Mouse (Mus musculus) forebrain, postnatal 0 days (tissue): ENCODE results near the gene Ttyh2. TPM values are rescaled to one million over a fixed set of nuclear protein-coding genes. Genes with fewer than 3 reads are reported as not detected.
"Not testable (repeated sequence)": the region's sequence is repeated elsewhere in the genome, so short reads cannot be mapped to it uniquely, and the experiment has no call there.

Experiments
- ATAC-seq: fragments of 200-750 bp; cut with Nextera tagmentation; 2 replicates; pipeline ENCODE4 v1.8.0; 2017; ENCODE audit warnings: mild to moderate bottlenecking, moderate library complexity
- DNase-seq: peaks from one replicate; pipeline ENCODE4 v3.0.0-alpha.2; 2015
- H3K27ac ChIP-seq: fragments of 300-500 bp; sonication (generic); 2 replicates; pipeline ENCODE4 v1.5.1; 2014; ENCODE audit warnings: low read depth, mild to moderate bottlenecking, antibody characterized with exemption, low read length, moderate library complexity, mixed read lengths
- H3K27me3 ChIP-seq: fragments of 300-500 bp; sonication (generic); 2 replicates; pipeline ENCODE4 v1.6.1; 2014; ENCODE audit warnings: mild to moderate bottlenecking, low read length, mixed read lengths; ENCODE audit not compliant: insufficient read depth
- H3K36me3 ChIP-seq: fragments of 300-500 bp; sonication (generic); 2 replicates; pipeline ENCODE4 v1.6.1; 2014; ENCODE audit warnings: mild to moderate bottlenecking, moderate library complexity; ENCODE audit not compliant: insufficient read depth
- H3K4me1 ChIP-seq: fragments of 300-500 bp; sonication (generic); 2 replicates; pipeline ENCODE4 v1.6.1; 2014; ENCODE audit warnings: antibody characterized with exemption; ENCODE audit not compliant: insufficient read depth
- H3K4me2 ChIP-seq: fragments of 300-500 bp; sonication (generic); 2 replicates; pipeline ENCODE4 v1.6.1; 2014; ENCODE audit warnings: low read depth, mild to moderate bottlenecking, moderate library complexity
- H3K4me3 ChIP-seq: fragments of 300-500 bp; sonication (generic); 2 replicates; pipeline ENCODE4 v1.5.1; 2014; ENCODE audit warnings: low read depth, low read length, mixed read lengths
- H3K9ac ChIP-seq: fragments of 300-500 bp; sonication (generic); 2 replicates; pipeline ENCODE4 v1.6.1; 2014; ENCODE audit warnings: mild to moderate bottlenecking
- H3K9me3 ChIP-seq: fragments of 300-500 bp; sonication (generic); 2 replicates; pipeline ENCODE4 v1.6.1; 2016; ENCODE audit warnings: low read length
- CTCF ChIP-seq: sonication (generic); IDR thresholded peaks from 2 replicates; pipeline ENCODE4 v1.5.1; 2016; ENCODE audit warnings: antibody characterized with exemption, control low read depth, low read depth
- WGBS: fragments of 180-500 bp; shearing (Covaris S2); extraction: QIAGEN DNeasy Blood & Tissue Kit; methylation state at CpG from one replicate; pipeline ENCODE4 v1.1.7; 2014; 5-methylcytosine and 5-hydroxymethylcytosine counted together
- polyA plus RNA-seq: library from polyadenylated mRNA; unstranded; fragments of >200 nt; fragmentation: Nextera tagmentation; extraction: Ambion mirVana; gene quantifications from 2 replicates; pipeline ENCODE4 v1.2.1, GENCODE M21; 2015
- total RNA-seq: library from RNA; depleted of rRNA; stranded (reverse); fragments of >200 nt; gene quantifications from 2 replicates; pipeline ENCODE4 v1.2.3, GENCODE M21; 2014

Ttyh2 gene
- total and polyA plus RNA-seq, 2 experiments from 2014 or later: 26.4 to 29.9 TPM

DNA sequence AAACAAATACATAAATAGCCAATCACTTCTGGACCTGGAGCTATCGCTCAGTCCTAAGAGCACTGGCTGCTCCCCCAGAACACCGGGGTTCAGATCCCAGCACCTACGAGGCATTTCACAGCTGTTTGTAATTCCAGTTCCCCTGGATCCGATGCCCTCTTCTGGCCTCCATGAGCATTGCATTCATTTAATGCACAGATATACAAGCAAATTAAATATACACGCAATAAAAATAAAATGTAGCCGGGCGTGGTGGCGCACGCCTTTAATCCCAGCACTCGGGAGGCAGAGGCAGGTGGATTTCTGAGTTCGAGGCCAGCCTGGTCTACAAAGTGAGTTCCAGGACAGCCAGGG is 7.3 kb upstream of the Ttyh2 start:
- DNase-seq: peak; percentile 35
- not testable (repeated sequence) for H3K4me1 ChIP-seq, H3K4me3 ChIP-seq, H3K9ac ChIP-seq, H3K9me3 ChIP-seq, H3K27me3 ChIP-seq, ATAC-seq, H3K4me2 ChIP-seq, H3K27ac ChIP-seq
- WGBS: 27% methylated on average over 11 of the region's 11 CpGs
- TF ChIP-seq CTCF: peak; percentile 33; the same call in 1 of the 2 replicates
- H3K36me3 ChIP-seq: peaks cover 28% of the 10 kb centered on the region

DNA sequence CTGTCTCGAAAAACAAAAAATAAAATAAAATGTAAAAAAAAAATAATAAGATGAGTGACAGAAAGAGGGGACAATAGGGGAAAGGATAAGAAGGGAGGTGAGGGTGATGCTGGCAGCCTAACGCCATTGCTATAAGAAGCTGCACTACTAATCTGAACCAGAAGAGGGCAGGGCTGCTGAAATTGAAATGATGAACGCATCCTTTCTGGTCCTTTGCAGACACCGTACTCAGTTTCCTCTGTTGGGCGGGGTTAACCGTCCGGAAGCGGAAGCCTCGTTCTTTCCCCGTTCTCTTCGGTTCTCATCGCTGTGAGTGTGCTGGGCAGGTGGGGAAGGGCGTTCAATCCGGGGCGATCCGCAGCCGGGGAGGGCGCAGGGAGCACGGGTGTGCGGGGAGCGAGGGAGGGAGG is 6.9 kb upstream of the Ttyh2 start, which contains the start of gene Rpl38:
Gene Rpl38, plus strand, starts transcription at position 224 of the 410 bp plus-strand sequence.
- ATAC-seq (peak; percentile 93), DNase-seq (peak; percentile 97)
- 0 out of 2 replicates have a peak, but pooled peaks cover 3% of the 10 kb centered on the region for H3K27me3 ChIP-seq
- 2% methylated on average over 18 of the region's 21 CpGs for WGBS
- H3K4me2 ChIP-seq: peak within 1 kb of the TSS; percentile 74
- peak within 1 kb of the TSS; percentile 96 for H3K27ac ChIP-seq
- H3K36me3 ChIP-seq: peaks cover 32% of the 10 kb centered on the region
- no peaks in the 10 kb centered on the region for H3K9me3 ChIP-seq
- H3K4me1 ChIP-seq: peaks cover 9% of the 10 kb centered on the region
- TF ChIP-seq CTCF: peak; percentile 87
- H3K9ac ChIP-seq: peak within 1 kb of the TSS; percentile 96
- peak within 1 kb of the TSS; percentile 80 for H3K4me3 ChIP-seq

DNA sequence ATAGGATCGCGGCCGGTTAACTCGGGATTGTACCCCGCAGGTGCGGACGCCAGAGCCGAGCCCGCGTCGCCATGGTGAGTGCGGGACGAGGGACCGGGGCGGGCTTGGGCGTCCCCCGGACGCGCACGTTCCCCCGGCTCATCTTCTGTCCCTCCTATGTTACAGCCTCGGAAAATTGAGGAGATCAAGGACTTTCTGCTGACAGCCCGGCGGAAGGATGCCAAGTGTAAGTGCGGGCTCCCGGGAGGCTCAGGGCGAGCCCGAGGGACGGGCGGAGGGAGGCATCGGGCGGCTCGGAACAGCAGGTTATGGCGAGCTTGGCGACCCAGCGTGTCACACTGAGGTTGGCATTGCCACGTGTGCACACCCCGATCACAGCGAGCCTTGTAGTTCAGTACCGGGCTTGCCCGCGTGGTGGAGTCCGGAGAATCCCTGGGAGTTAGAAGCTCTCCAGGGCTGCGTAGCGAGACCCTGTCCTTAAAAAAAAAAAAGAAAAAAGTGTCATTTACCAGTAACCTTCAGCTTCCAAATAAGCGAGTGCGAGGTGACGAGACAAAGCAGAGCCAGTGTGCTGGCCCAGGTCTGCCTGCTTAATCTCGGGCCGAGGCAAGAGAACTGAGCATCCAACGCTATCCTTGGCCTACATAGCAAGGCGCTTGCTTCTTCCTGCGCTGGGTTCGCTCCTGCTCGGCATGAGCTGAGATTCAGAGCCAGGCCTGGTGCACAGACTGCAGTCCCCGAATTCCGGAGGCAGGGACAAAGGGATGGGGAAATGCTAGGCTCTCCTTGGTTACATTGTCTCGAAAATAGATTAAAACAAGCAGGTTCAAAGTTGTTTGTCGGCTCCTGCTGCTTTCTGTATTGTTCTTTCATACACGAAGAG is 6.2 kb upstream of the Ttyh2 start:
- peak; percentile 71 for TF ChIP-seq CTCF
- peak overlapping the region; percentile 80 for H3K4me3 ChIP-seq
- peaks cover 9% of the 10 kb centered on the region for H3K4me1 ChIP-seq
- peak overlapping the region; percentile 96 for H3K27ac ChIP-seq
- ATAC-seq (peak; percentile 92), DNase-seq (peak; percentile 90)
- H3K9me3 ChIP-seq: no peaks in the 10 kb centered on the region
- 0 out of 2 replicates have a peak, but pooled peaks cover 3% of the 10 kb centered on the region for H3K27me3 ChIP-seq
- H3K4me2 ChIP-seq: peak overlapping the region; percentile 74
- H3K9ac ChIP-seq: peak overlapping the region; percentile 96
- peaks cover 38% of the 10 kb centered on the region for H3K36me3 ChIP-seq
- 2% methylated on average over 60 of the region's 60 CpGs for WGBS

DNA sequence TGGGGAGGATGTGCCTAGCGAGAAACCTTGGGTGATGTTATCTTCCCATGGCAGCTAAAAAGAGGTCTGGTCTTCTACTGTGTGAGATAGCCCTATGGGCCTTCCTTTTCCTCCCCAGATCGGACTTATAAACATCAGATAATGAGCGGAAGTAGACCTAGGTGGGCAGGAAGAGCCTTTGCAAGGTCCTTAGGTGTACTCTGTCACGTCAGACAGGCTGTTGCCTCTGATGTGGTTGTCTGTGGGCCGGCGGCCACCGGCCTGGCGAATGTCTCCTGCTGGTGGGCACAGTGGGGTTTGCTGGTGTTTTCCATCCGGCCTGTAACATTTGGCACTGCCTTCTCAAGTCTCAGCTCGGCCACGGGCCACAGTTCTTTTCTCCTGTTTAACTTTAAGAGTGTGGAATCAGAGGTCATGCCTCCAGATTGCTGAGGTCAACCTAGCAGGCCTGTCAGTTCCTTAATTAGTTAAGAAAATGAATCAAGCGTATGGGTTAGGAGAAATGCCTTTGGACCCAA is 5.5 kb upstream of the Ttyh2 start:
- 0 out of 2 replicates have a peak, but pooled peaks cover 3% of the 10 kb centered on the region for H3K27me3 ChIP-seq
- peak overlapping the region; percentile 96 for H3K9ac ChIP-seq
- peak overlapping the region; percentile 96 for H3K27ac ChIP-seq
- H3K4me3 ChIP-seq: peak overlapping the region; percentile 80
- DNase-seq: no peak
- H3K4me2 ChIP-seq: peak overlapping the region; percentile 74
- ATAC-seq: no peak
- WGBS: 22% methylated on average over 12 of the region's 12 CpGs
- H3K4me1 ChIP-seq: peaks cover 9% of the 10 kb centered on the region
- no peaks in the 10 kb centered on the region for H3K9me3 ChIP-seq
- peaks cover 44% of the 10 kb centered on the region for H3K36me3 ChIP-seq
- TF ChIP-seq CTCF: no peak

DNA sequence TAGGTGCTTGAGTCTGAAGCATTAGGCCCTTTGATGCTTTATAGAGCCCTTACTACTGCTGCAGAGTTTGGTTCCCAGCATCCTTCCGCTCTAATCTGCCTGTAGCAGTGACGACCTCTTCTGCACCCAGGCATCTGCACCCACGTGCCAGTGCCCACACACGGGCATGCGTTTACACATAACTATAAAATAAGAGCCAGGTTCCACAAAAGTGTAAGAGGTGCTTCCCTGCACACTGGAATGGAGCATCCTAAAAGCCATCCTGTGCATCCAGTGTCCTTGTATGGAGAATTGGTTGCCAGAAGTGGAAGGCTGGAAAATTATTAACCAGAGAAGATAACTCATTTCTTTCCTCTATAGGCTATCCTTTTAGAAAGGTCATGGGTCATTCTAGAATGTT is 4.1 kb upstream of the Ttyh2 start:
- Histone ChIP-seq H3K36me3 (peaks cover 44% of the 10 kb centered on the region), H3K9ac (no peak overlapping the region), H3K4me1 (peaks cover 9% of the 10 kb centered on the region), H3K4me2 (no peak overlapping the region), H3K27me3 (0 out of 2 replicates have a peak, but pooled peaks cover 1% of the 10 kb centered on the region), H3K9me3 (no peaks in the 10 kb centered on the region), H3K27ac (no peak overlapping the region), H3K4me3 (no peak overlapping the region)
- DNase-seq (no peak), ATAC-seq (no peak)
- no peak for TF ChIP-seq CTCF
- 94% methylated on average over 5 of the region's 5 CpGs for WGBS

DNA sequence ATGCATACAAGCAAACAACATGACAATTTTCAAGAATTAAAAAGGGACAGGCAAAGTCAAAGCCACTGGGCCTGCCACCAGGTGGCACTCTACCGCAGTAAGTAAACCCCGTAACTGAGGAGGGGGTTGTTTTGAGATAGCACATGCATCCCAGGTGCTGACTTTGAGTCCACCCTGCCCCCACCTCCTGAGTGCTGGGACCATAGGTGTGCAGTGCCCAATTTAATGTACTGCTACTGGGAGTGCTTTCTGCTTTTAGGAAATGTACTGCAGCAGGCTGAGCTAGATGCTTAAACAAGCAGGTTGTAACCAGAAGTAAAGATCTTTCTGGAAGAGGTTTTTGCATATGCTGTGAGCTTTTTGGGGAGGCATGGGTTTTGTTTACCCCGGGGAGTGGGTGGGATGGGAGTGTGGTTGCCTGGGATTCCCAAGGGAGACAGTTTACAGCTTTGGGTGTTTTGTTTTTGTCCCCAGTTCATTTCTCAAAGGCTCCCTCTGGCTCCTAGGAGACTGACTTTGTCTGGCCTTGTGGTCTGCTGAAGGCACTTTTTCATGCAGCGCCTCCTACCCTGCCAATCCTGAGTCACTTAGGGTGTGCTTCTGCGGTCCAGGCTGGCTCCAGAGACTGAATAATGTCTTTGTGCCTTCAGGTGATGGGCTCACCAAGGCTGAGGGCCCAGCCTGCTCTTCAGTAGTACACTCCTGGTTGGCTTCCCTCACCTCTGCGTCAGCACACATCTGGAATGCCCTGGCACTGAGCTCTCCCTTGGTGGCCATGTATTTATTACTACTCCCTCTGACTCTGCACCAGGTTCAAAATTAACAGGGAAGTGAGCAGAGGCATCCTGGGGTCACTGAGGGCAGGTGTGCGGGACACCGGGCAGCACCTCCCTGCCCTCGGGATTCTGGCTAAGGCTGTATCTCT is 2.2 kb upstream of the Ttyh2 start:
- Histone ChIP-seq H3K9me3 (no peaks in the 10 kb centered on the region), H3K36me3 (peaks cover 44% of the 10 kb centered on the region), H3K27me3 (no peaks in the 10 kb centered on the region), H3K4me2 (no peak overlapping the region), H3K4me3 (no peak overlapping the region), H3K27ac (no peak overlapping the region), H3K4me1 (peaks cover 9% of the 10 kb centered on the region), H3K9ac (no peak overlapping the region)
- DNase-seq: peak; percentile 75
- ATAC-seq: no peak
- TF ChIP-seq CTCF: peak; percentile 86
- 57% methylated on average over 9 of the region's 9 CpGs for WGBS
